Mouse (Mus musculus): Measurements from ENCODE around the gene Pcif1.

DNA sequence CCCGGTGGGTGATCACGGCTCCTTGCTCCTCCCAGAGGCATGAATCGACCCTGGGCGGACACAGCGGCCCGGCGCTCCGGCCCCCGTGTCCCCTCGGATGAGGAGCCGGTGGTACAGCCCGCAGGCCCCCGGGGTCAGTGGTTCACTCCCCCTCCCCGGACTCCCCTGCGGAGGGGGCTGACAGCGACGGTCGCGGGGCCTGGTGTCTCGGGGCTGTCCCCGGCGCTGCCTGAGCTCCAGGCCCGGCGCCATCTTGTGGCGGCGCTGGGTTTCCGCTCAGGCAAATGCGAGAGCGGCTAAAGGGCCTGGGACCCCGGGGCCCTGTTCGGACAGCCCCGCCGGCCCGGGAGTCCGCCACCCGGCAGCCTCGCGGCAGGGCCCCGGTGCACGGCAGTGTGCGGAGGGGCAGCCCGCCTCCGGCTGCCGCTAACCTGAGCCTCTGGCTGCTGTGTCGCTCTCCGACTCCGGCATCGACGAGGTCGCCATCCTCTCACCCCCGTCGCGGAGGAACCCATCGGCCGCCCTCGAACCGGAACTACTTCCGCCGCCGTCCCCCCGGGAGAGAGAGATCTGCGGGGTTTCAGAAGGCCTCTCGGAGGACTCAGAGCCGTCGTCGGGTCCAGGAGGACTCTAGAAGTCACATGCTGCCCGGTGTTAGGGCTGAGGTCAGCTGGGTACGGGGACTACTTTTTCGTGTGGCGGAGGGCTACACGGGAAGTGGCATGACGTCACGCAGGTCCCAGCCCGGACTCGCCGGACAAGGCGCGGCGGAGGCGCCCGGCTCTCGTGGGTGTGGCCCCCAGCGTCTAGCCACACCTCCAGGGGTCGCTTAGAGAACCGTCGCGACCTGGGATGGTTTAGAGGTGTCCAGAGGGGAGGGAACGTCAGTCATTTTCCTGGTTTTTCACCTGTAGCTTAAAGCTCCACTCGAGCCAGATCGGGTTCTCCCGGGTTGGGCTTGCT, 32.3 kb downstream of the Pcif1 start, which contains the start of gene Zfp335:
- TF ChIP-seq CTCF (IDR thresholded peaks at IDR 0.05; ENCODE audit: low read depth, low read length) (no peak), GATA1 (IDR thresholded peaks at IDR 0.05; ENCODE audit: borderline replicate concordance, low read length) (no peak), TAL1 (conservative IDR thresholded peaks at IDR 0.05; ENCODE audit: low read depth, low read length) (no peak)

Measured in G1E (cell line).